Mouse (Mus musculus): ENCODE data around the gene Dip2c. TPM values are rescaled to one million over a fixed set of nuclear protein-coding genes. Genes with fewer than 3 reads are reported as not detected.

Gene Dip2c
- total RNA-seq (2012; rRNA removed): 10.6 and 12.8 TPM in 2 replicates

DNA sequence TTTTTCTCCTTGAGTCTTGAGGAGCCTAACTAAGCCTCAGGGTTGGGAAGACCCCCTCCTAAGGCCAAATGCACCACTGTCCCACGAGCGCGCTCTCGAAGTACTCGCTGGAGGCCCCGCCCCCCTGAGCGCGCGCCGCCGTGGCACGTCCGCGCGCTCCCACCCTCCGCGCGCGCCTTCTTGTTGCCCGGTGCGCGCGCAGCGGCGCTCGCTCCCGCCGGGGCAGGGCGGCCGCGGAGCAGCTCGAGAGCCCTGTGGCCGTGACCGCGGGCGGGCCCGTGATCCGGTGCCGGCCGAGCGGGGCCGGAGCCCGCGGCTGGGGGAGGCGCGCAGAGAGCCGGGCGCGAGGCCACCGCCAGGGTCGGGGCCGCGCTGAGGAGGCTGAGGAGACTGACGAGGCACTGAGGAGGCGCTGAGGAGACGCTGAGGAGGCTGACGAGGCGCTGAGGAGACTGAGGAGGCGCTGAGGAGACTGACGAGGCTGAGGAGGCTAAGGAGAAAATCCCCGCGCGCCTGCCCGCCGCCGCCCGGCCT, at the start of gene Dip2c:
TSS of gene Dip2c (plus strand) at position 207 of the 534 bp plus-strand sequence.
- in situ Hi-C loops (cut with MboI; ENCODE audit: low sequenced_read_pairs in 2 of 2, unreplicated experiment in 2 of 2): no loop called here
- peak within 1 kb of the TSS; percentile 45; the same call in 1 of the 2 replicates for H3K27ac ChIP-seq (ENCODE audit: insufficient read depth, low read depth, low read length, poor library complexity, severe bottlenecking)

DNA sequence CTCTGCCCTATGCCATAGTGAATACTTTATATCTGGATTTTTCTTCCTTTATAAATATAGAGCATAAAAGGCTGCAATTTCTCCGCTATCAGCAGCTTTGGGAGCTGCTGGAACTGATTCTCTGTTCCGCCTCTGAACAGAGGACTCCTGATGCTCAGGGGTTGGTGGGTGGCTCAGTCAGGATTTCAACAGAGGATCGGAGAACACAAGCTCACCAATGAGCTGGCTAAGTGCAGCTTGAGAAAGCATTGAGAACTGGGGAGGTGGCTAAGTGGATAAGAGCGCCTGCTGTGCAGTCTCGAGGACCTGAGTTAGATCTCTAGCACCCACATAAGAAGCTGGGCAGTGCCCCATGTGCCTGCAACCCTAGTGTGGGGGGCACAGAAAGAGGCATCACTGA, 49.2 kb upstream of the Dip2c start:
- peaks cover 0 to 2% of the 10 kb centered on the region in 2 experiments; a peak in 1 of 4 replicates for H3K4me1 ChIP-seq (ENCODE audit: control insufficient read depth in 2 of 2, insufficient read depth in 2 of 2, low read length in 2 of 2, poor library complexity in 1 of 2)
- no peaks in the 10 kb centered on the region for H3K9me3 ChIP-seq (ENCODE audit: control insufficient read depth, insufficient read depth, low read depth, low read length)
- no peak for DNase-seq (ENCODE audit: low read depth, low spot score)
- H3K4me3 ChIP-seq (ENCODE audit: insufficient read depth in 1 of 2, low read depth in 1 of 2, low read length in 2 of 2, poor library complexity in 1 of 2, severe bottlenecking in 1 of 2): no peak overlapping the region
- H3K9ac ChIP-seq (ENCODE audit: insufficient read depth, low read depth, low read length, poor library complexity, severe bottlenecking): no peak overlapping the region
- in situ Hi-C loops (cut with MboI; ENCODE audit: low sequenced_read_pairs in 2 of 2, unreplicated experiment in 2 of 2): no loop called here
- no peak overlapping the region for H3K27ac ChIP-seq (ENCODE audit: insufficient read depth, low read depth, low read length, poor library complexity, severe bottlenecking)
- H3K36me3 ChIP-seq (ENCODE audit: control insufficient read depth, insufficient read depth, low read length, poor library complexity, severe bottlenecking): no peaks in the 10 kb centered on the region
- TF ChIP-seq CHD2 (IDR thresholded peaks at IDR 0.05; ENCODE audit: low read depth, low read length) (no peak), HCFC1 (IDR thresholded peaks at IDR 0.05; ENCODE audit: borderline replicate concordance, insufficient read depth, low read length) (no peak), MAFK (IDR thresholded peaks at IDR 0.05; ENCODE audit: insufficient read depth, low read depth, low read length) (no peak), ZC3H11A (IDR thresholded peaks at IDR 0.05; ENCODE audit: borderline replicate concordance, low read depth, low read length) (no peak), ZNF384 (IDR thresholded peaks at IDR 0.05; ENCODE audit: low read depth, low read length) (no peak)

More for the DNA sequence above, at the start of gene Dip2c:
- no peak for TF ChIP-seq ZC3H11A (IDR thresholded peaks at IDR 0.05; ENCODE audit: borderline replicate concordance, low read depth, low read length)
- TF ChIP-seq ZNF384 (IDR thresholded peaks at IDR 0.05; ENCODE audit: low read depth, low read length): no peak
- TF ChIP-seq CHD2 (IDR thresholded peaks at IDR 0.05; ENCODE audit: low read depth, low read length): no peak
- no peak for TF ChIP-seq HCFC1 (IDR thresholded peaks at IDR 0.05; ENCODE audit: borderline replicate concordance, insufficient read depth, low read length)
- TF ChIP-seq MAFK (IDR thresholded peaks at IDR 0.05; ENCODE audit: insufficient read depth, low read depth, low read length): no peak
- no peaks in the 10 kb centered on the region for H3K9me3 ChIP-seq (ENCODE audit: control insufficient read depth, insufficient read depth, low read depth, low read length)
- peak; percentile 78 for DNase-seq (ENCODE audit: low read depth, low spot score)
- H3K36me3 ChIP-seq (ENCODE audit: control insufficient read depth, insufficient read depth, low read length, poor library complexity, severe bottlenecking): no peaks in the 10 kb centered on the region
- H3K4me3 ChIP-seq (ENCODE audit: insufficient read depth in 1 of 2, low read depth in 1 of 2, low read length in 2 of 2, poor library complexity in 1 of 2, severe bottlenecking in 1 of 2): peak within 1 kb of the TSS; percentile 88 to 91
- H3K9ac ChIP-seq (ENCODE audit: insufficient read depth, low read depth, low read length, poor library complexity, severe bottlenecking): peak within 1 kb of the TSS; percentile 89
- peaks cover 4 to 6% of the 10 kb centered on the region in 2 experiments; a peak in 3 of 4 replicates for H3K4me1 ChIP-seq (ENCODE audit: control insufficient read depth in 2 of 2, insufficient read depth in 2 of 2, low read length in 2 of 2, poor library complexity in 1 of 2)

DNA sequence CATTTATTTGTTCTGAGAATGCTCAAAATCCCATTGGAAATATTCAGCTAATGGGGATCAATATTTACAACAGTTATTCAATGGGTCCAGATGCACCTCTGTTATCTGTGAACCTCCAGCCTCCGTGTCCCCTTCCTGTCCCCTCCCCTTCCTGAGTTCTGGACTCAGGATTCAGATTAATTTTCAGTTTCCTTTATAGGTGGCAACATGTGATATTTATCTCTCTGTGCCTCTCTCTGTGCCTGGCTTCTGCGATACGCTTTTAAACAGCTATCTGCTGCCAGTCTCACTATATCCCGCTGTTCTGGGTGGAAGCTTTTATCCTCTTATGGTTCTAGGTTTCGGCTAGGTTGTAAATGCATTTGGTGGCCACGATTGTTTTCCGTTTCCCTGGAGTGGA, 38.8 kb upstream of the Dip2c start:
- in situ Hi-C loops (cut with MboI; ENCODE audit: low sequenced_read_pairs in 2 of 2, unreplicated experiment in 2 of 2): no loop called here
- no peak for TF ChIP-seq ZC3H11A (IDR thresholded peaks at IDR 0.05; ENCODE audit: borderline replicate concordance, low read depth, low read length)
- no peak for TF ChIP-seq CHD2 (IDR thresholded peaks at IDR 0.05; ENCODE audit: low read depth, low read length)
- TF ChIP-seq MAFK (IDR thresholded peaks at IDR 0.05; ENCODE audit: insufficient read depth, low read depth, low read length): no peak
- no peak for TF ChIP-seq ZNF384 (IDR thresholded peaks at IDR 0.05; ENCODE audit: low read depth, low read length)
- no peak for TF ChIP-seq HCFC1 (IDR thresholded peaks at IDR 0.05; ENCODE audit: borderline replicate concordance, insufficient read depth, low read length)
- DNase-seq (ENCODE audit: low read depth, low spot score): no peak
- H3K4me1 ChIP-seq (ENCODE audit: control insufficient read depth in 2 of 2, insufficient read depth in 2 of 2, low read length in 2 of 2, poor library complexity in 1 of 2): no peaks in the 10 kb centered on the region
- no peak overlapping the region for H3K27ac ChIP-seq (ENCODE audit: insufficient read depth, low read depth, low read length, poor library complexity, severe bottlenecking)
- no peaks in the 10 kb centered on the region for H3K9me3 ChIP-seq (ENCODE audit: control insufficient read depth, insufficient read depth, low read depth, low read length)
- no peaks in the 10 kb centered on the region for H3K36me3 ChIP-seq (ENCODE audit: control insufficient read depth, insufficient read depth, low read length, poor library complexity, severe bottlenecking)
- H3K9ac ChIP-seq (ENCODE audit: insufficient read depth, low read depth, low read length, poor library complexity, severe bottlenecking): no peak overlapping the region
- no peak overlapping the region for H3K4me3 ChIP-seq (ENCODE audit: insufficient read depth in 1 of 2, low read depth in 1 of 2, low read length in 2 of 2, poor library complexity in 1 of 2, severe bottlenecking in 1 of 2)

DNA sequence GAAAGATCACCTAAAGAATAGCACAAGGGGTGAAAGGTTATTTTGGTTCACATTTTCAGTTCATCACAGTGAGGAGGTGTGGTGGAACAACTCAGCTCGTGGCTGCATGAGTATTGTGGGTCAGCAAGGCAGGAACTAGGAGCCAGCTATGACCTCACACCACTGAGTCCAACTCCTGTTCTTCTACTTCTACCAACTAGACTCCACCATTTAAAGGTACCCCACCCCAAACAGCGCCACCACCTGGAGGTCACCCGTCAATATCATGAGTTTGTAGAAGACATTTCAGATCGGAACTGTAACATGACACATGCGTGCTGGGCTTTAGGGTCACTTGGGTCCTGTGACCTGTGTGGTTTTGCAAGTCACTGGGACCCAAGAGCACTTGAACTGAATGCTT, 37.2 kb upstream of the Dip2c start:
- DNase-seq (ENCODE audit: low read depth, low spot score): no peak
- in situ Hi-C loops (cut with MboI; ENCODE audit: low sequenced_read_pairs in 2 of 2, unreplicated experiment in 2 of 2): no loop called here
- TF ChIP-seq ZC3H11A (IDR thresholded peaks at IDR 0.05; ENCODE audit: borderline replicate concordance, low read depth, low read length): no peak
- no peak for TF ChIP-seq ZNF384 (IDR thresholded peaks at IDR 0.05; ENCODE audit: low read depth, low read length)
- no peak for TF ChIP-seq MAFK (IDR thresholded peaks at IDR 0.05; ENCODE audit: insufficient read depth, low read depth, low read length)
- TF ChIP-seq HCFC1 (IDR thresholded peaks at IDR 0.05; ENCODE audit: borderline replicate concordance, insufficient read depth, low read length): no peak
- no peak for TF ChIP-seq CHD2 (IDR thresholded peaks at IDR 0.05; ENCODE audit: low read depth, low read length)
- no peaks in the 10 kb centered on the region for H3K4me1 ChIP-seq (ENCODE audit: control insufficient read depth in 2 of 2, insufficient read depth in 2 of 2, low read length in 2 of 2, poor library complexity in 1 of 2)
- H3K36me3 ChIP-seq (ENCODE audit: control insufficient read depth, insufficient read depth, low read length, poor library complexity, severe bottlenecking): no peaks in the 10 kb centered on the region
- no peak overlapping the region for H3K9ac ChIP-seq (ENCODE audit: insufficient read depth, low read depth, low read length, poor library complexity, severe bottlenecking)
- H3K4me3 ChIP-seq (ENCODE audit: insufficient read depth in 1 of 2, low read depth in 1 of 2, low read length in 2 of 2, poor library complexity in 1 of 2, severe bottlenecking in 1 of 2): no peak overlapping the region
- no peak overlapping the region for H3K27ac ChIP-seq (ENCODE audit: insufficient read depth, low read depth, low read length, poor library complexity, severe bottlenecking)
- H3K9me3 ChIP-seq (ENCODE audit: control insufficient read depth, insufficient read depth, low read depth, low read length): no peaks in the 10 kb centered on the region

Measured in ES-E14 (cell line).